Mouse (Mus musculus) limb, embryonic 14.5 days (tissue): Measurements from ENCODE around the gene Rarg. TPM values are rescaled to one million over a fixed set of nuclear protein-coding genes. Genes with fewer than 3 reads are reported as not detected.
A peak's percentile ranks its signal among the peaks of the same experiment; 100 is the strongest.

Experiments used
- ATAC-seq: fragments of 200-750 bp; cut with Nextera tagmentation; 2 replicates; pipeline ENCODE4 v1.8.0; 2017; ENCODE audit warnings: low read depth, moderate number of reproducible peaks, moderate TSS enrichment; ENCODE audit not compliant: low FRiP score
- DNase-seq: peaks from one replicate; pipeline ENCODE4 v3.0.0-alpha.2; 2015; ENCODE audit warnings: low spot score
- H3K27ac ChIP-seq: fragments of 300-500 bp; sonication (generic); replicated peaks from 2 replicates; pipeline ENCODE4 v1.5.1; 2014; ENCODE audit warnings: low read depth, mild to moderate bottlenecking, low read length, moderate library complexity, mixed read lengths
- H3K27me3 ChIP-seq: fragments of 300-500 bp; sonication (generic); 2 replicates; pipeline ENCODE4 v1.6.1; 2014; ENCODE audit warnings: low read length, mixed read lengths; ENCODE audit not compliant: control insufficient read depth, insufficient read depth
- H3K36me3 ChIP-seq: fragments of 300-500 bp; sonication (generic); 2 replicates; pipeline ENCODE4 v1.6.1; 2014; ENCODE audit warnings: mild to moderate bottlenecking, low read length, moderate library complexity, mixed read lengths; ENCODE audit not compliant: control insufficient read depth, insufficient read depth
- H3K4me1 ChIP-seq: fragments of 300-500 bp; sonication (generic); 2 replicates; pipeline ENCODE4 v1.6.1; 2014; ENCODE audit warnings: antibody characterized with exemption, low read length, mixed read lengths; ENCODE audit not compliant: control insufficient read depth, insufficient read depth
- H3K4me2 ChIP-seq: fragments of 300-500 bp; sonication (generic); replicated peaks from 2 replicates; pipeline ENCODE4 v1.6.1; 2014; ENCODE audit warnings: low read depth, mild to moderate bottlenecking, low read length, moderate library complexity; ENCODE audit not compliant: severe bottlenecking
- H3K4me3 ChIP-seq: fragments of 300-500 bp; sonication (generic); replicated peaks from 2 replicates; pipeline ENCODE4 v1.5.1; 2014; ENCODE audit warnings: low read length
- H3K9ac ChIP-seq: fragments of 300-500 bp; sonication (generic); 2 replicates; pipeline ENCODE4 v1.6.1; 2014; ENCODE audit warnings: mild to moderate bottlenecking, low read depth, low read length, moderate library complexity; ENCODE audit not compliant: severe bottlenecking
- H3K9me3 ChIP-seq: fragments of 300-500 bp; sonication (generic); 2 replicates; pipeline ENCODE4 v1.6.1; 2016; ENCODE audit warnings: low read length; ENCODE audit not compliant: control insufficient read depth
- POLR2A ChIP-seq: fragments of 200-500 bp; IDR thresholded peaks from 2 replicates; pipeline ENCODE4 v1.8.0; 2012; ENCODE audit warnings: inconsistent platforms, mild to moderate bottlenecking, moderate library complexity, borderline replicate concordance; ENCODE audit not compliant: insufficient read depth, insufficient read length; ENCODE audit errors: extremely low read depth
- WGBS: fragments of 180-500 bp; shearing (Covaris S2); extraction: QIAGEN DNeasy Blood & Tissue Kit; methylation state at CpG from one replicate; pipeline ENCODE4 v1.1.7; 2014; 5-methylcytosine and 5-hydroxymethylcytosine counted together
- polyA plus RNA-seq, 2 experiments: library from polyadenylated mRNA; depleted of rRNA in 1 of 2; stranded (reverse) in 1 of 2; unstranded in 1 of 2; fragments of >200 nt; fragmentation: Nextera tagmentation in 1 of 2; extraction: Ambion mirVana in 1 of 2; gene quantifications; 2 replicates each; pipeline versions ENCODE4 v1.2.1 to v1.2.3; 2012 to 2014

The Rarg gene
- polyA plus RNA-seq, 2 experiments, result 115 to 135 TPM

- Histone ChIP-seq H3K27me3 (no peaks in the 10 kb centered on the region), H3K9ac (peak overlapping the region; percentile 75), H3K4me1 (peaks cover 70% of the 10 kb centered on the region), H3K4me3 (peak overlapping the region; percentile 60), H3K4me2 (peak overlapping the region; percentile 94), H3K36me3 (peaks cover 35% of the 10 kb centered on the region), H3K27ac (peak overlapping the region; percentile 95), H3K9me3 (no peaks in the 10 kb centered on the region)
- no peak for ATAC-seq
- no peak for TF ChIP-seq POLR2A
- peak; percentile 61 for DNase-seq
- WGBS, result 2% methylated on average over 8 of the region's 8 CpGs
These were observed 9.0 kb downstream of the Rarg start for GRCm38 (mm10) chr15:102248131-102248811.

- Histone ChIP-seq H3K27me3 (no peaks in the 10 kb centered on the region), H3K4me2 (peak overlapping the region; percentile 94), H3K36me3 (peaks cover 35% of the 10 kb centered on the region), H3K4me1 (peaks cover 73% of the 10 kb centered on the region), H3K9me3 (no peaks in the 10 kb centered on the region), H3K27ac (peak overlapping the region; percentile 95), H3K9ac (peak overlapping the region; percentile 75), H3K4me3 (peak overlapping the region; percentile 60)
- 2% methylated on average over 42 of the region's 65 CpGs for WGBS
- ATAC-seq (peak; percentile 56), DNase-seq (peak; percentile 76)
- TF ChIP-seq POLR2A, result no peak
These were observed 9.8 kb downstream of the Rarg start for GRCm38 (mm10) chr15:102247252-102248130.

- WGBS, result under 1% methylated on average over 31 of the region's 35 CpGs
- no peak for TF ChIP-seq POLR2A
- H3K4me2 ChIP-seq, result peak overlapping the region; percentile 94
- ATAC-seq, result peak; percentile 76
- peak overlapping the region; percentile 60 for H3K4me3 ChIP-seq
- no peaks in the 10 kb centered on the region for H3K9me3 ChIP-seq
- peak; percentile 97 for DNase-seq
- peaks cover 72% of the 10 kb centered on the region for H3K4me1 ChIP-seq
- H3K9ac ChIP-seq, result peak overlapping the region; percentile 75
- no peaks in the 10 kb centered on the region for H3K27me3 ChIP-seq
- peak overlapping the region; percentile 95 for H3K27ac ChIP-seq
- peaks cover 35% of the 10 kb centered on the region for H3K36me3 ChIP-seq
These were observed 10.5 kb downstream of the Rarg start for GRCm38 (mm10) chr15:102246866-102247251.

GRCm38 (mm10) chr15:102245891-102246741 lies 11.2 kb downstream of the Rarg start:
- peak overlapping the region; percentile 60 for H3K4me3 ChIP-seq
- peak overlapping the region; percentile 95 for H3K27ac ChIP-seq
- no peaks in the 10 kb centered on the region for H3K9me3 ChIP-seq
- peaks cover 35% of the 10 kb centered on the region for H3K36me3 ChIP-seq
- H3K9ac ChIP-seq, result peak overlapping the region; percentile 75
- H3K4me2 ChIP-seq, result peak overlapping the region; percentile 94
- DNase-seq, result peak; percentile 87
- ATAC-seq, result peak; percentile 54
- 3% methylated on average over 42 of the region's 44 CpGs for WGBS
- TF ChIP-seq POLR2A, result peak; percentile 34; the same call in 1 of the 2 replicates
- H3K27me3 ChIP-seq, result no peaks in the 10 kb centered on the region
- H3K4me1 ChIP-seq, result peaks cover 64% of the 10 kb centered on the region
